Mouse (Mus musculus) c-Kit-positive CD71-positive TER-119-positive erythroid progenitor cells, embryonic 14.5 days (primary cell): ENCODE data around the gene Greb1.
A peak's percentile ranks its signal among the peaks of the same experiment; 100 is the strongest.

Experiments used
- DNase-seq: peaks from one replicate; pipeline ENCODE4 v3.0.0-alpha.2; 2013; ENCODE audit warnings: low spot score

Greb1 gene

DNA sequence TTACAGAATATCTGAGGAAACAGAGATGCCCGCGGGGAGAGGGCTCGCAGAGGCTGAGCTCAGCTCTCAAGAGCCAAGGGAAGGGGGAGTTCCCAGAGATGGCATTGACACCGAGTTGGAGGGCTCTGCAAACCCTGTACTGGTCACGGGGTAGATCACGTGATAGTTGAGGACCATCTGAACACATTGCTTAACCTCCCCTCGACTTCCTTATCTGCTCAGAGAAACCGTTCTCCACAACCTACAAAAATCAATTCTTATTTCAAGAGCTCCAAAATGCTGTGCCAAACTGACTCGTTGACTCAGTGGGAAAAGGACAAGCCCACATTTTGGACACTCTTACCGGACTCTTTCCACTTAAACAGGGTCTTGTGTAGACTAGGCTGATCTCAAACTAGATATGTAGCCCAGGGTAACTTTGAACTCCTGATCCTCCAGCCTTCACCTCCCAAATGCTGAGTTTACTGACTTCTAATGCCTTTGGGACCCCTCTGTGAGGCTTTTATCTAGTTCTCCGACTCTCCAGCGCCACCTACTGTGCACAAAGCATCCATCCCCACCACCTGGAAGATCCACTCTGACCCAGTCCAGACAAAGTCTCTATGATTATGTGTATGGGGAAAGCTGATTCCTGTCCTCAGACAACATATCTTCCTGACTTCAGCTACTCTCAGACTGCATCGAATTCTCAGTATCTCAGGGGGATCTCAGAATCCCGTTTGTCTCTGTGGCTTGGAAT lies 166.4 kb downstream of the Greb1 start:
- DNase-seq: peak; percentile 12

DNA sequence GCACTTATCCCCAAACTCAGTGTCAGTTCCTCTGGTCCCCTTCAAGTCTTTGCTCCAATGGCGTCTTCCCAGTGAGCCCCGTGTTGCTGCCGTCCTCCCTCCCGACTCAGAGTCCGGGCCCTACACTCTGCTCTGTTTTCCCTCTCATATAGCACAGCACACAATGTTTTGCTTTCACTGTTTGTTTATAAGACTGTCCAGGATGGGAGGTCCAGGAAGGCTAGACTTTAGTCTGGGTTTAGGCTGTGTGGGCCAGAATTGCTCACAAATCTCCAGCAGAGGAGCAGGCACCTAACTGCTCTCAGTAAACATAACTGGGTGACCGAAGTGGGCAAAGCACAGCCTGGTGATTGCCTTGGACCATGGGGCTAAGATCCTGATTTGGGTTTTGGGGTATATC lies 167.5 kb downstream of the Greb1 start:
- no peak for DNase-seq

DNA sequence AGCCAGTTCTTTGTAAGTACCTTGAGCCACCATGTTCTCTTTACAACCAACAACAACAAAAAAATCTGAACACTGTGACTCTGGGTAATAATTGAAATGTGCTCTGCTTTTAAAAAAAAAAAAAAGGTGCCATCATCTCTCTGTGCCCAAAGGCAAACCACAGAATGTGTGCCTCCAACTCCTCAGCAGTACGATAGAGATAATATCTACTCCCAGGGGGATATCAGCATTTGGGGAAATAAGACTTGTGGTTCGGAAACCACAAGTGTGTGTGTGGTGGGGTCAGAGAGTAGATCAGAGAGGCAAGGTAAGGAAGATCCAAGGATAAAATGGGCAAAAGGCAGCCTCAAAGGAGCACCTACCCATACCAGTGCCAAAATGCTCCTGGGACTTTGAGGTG lies 169.3 kb downstream of the Greb1 start:
- no peak for DNase-seq

DNA sequence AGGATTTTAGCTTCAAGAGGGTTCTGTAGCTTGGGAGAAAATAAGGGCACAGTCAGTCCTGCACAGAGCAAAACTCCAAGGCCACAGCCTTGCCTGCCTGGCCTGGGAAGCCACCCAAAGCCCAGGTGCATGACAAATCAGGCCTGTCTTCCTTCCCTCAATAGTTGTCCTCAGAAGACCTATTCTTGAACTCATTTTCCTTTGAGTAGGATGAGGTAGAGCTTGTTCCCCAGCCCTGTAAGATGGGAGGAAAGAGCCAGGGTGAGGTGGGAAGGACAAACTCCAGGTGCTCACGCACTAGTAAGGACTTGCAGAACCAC lies 169.9 kb downstream of the Greb1 start:
- no peak for DNase-seq

DNA sequence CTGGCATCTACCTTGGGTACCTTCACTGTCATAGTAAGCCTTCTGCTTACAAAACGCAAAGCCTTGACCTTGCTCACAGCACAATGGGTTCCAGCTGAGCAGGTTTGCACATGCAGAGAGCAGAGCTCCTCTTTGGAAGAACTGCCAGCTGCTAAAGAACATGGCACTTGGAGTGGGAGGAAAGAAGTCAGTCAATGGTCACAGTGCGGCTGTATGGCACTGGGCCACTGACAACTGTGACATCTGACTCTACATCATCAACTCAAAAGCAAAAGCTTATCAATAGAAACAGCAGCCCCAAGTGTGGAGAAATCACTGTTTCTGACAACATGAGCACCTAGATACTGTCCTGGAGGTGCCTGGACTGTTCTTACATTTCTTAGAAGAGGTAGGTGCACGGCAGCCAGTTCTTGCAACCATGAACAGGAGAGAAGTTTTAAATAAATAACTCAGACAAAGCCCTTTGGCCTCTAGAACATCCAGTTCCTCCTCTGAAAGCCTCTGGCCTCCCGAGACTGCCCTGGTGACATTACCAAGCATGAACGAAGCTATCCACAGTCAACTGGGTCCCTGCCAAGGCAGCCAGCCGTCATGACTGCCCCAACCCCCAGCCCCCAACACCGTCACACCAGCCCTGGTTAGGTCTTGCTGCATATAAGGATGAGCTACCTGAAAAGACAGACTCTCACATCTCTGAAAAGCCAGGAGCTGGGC lies 170.4 kb downstream of the Greb1 start:
- no peak for DNase-seq
